Mouse (Mus musculus) CH12.LX (cell line): ENCODE measurements around the gene Rdm1. TPM values are rescaled to one million over a fixed set of nuclear protein-coding genes. Genes with fewer than 3 reads are reported as not detected.
A peak's percentile ranks its signal among the peaks of the same experiment; 100 is the strongest.

Source experiments
- DNase-seq: peaks from one replicate; pipeline ENCODE4 v3.0.0-alpha.2; 2013; ENCODE audit errors: extremely low read depth
- H3K27ac ChIP-seq: 2 replicates; pipeline ENCODE4 v1.5.1; 2012; ENCODE audit warnings: low read depth, mild to moderate bottlenecking, control low read depth, moderate library complexity; ENCODE audit not compliant: insufficient read depth
- H3K27me3 ChIP-seq: replicated peaks from 2 replicates; pipeline ENCODE3; 2012; ENCODE audit warnings: inconsistent platforms
- H3K36me3 ChIP-seq, 2 experiments: replicated peaks in 1 of 2; 2 replicates each; pipeline versions ENCODE3 to v1.6.1; 2012; ENCODE audit warnings: inconsistent platforms in 1 of 2, low read length in 1 of 2, mild to moderate bottlenecking in 1 of 2, mixed read lengths in 1 of 2, moderate library complexity in 1 of 2; ENCODE audit not compliant: control insufficient read depth in 1 of 2, insufficient read depth in 1 of 2
- H3K4me1 ChIP-seq, 2 experiments: 2 replicates each; pipeline ENCODE4 v1.6.1; 2012; ENCODE audit warnings: inconsistent platforms in 1 of 2, moderate library complexity in 1 of 2; ENCODE audit not compliant: insufficient read depth in 2 of 2, control insufficient read depth in 1 of 2
- H3K4me2 ChIP-seq: 2 replicates; pipeline ENCODE4 v1.6.1; 2012; ENCODE audit warnings: low read depth, mild to moderate bottlenecking, control low read depth; ENCODE audit not compliant: poor library complexity, insufficient read depth, severe bottlenecking
- H3K4me3 ChIP-seq, 3 experiments: fragments of 150-350 bp in 1 of 3; sonication (generic) in 1 of 3; replicated peaks in 1 of 3; 2 replicates each; pipeline versions ENCODE3 to v1.5.1; 2011 to 2012; ENCODE audit warnings: low read depth in 2 of 3, low read length in 2 of 3, mild to moderate bottlenecking in 2 of 3, moderate library complexity in 2 of 3, control low read depth in 1 of 3, improper control_type of control experiment in 1 of 3, inconsistent platforms in 1 of 3, mixed read lengths in 1 of 3; ENCODE audit not compliant: poor library complexity in 1 of 3
- H3K79me2 ChIP-seq: replicated peaks from 2 replicates; pipeline ENCODE4 v1.6.1; 2012; ENCODE audit warnings: mild to moderate bottlenecking, moderate library complexity; ENCODE audit not compliant: control insufficient read depth, poor library complexity, insufficient read depth, severe bottlenecking; ENCODE audit errors: extremely low read depth
- H3K9ac ChIP-seq: 2 replicates; pipeline ENCODE4 v1.6.1; 2012; ENCODE audit warnings: low read depth, mild to moderate bottlenecking, control low read depth, moderate library complexity; ENCODE audit not compliant: insufficient read depth
- H3K9me3 ChIP-seq: replicated peaks from 2 replicates; pipeline ENCODE3; 2012; ENCODE audit warnings: low read length, inconsistent platforms, mixed read lengths
- CHD1 ChIP-seq: IDR thresholded peaks from 2 replicates; pipeline ENCODE4 v1.6.1; 2012; ENCODE audit warnings: low read depth, low read length, improper control_type of control experiment, inconsistent platforms
- ETS1 ChIP-seq: conservative IDR thresholded peaks from 2 replicates; pipeline ENCODE4 v1.6.1; 2012; ENCODE audit warnings: low read depth, mild to moderate bottlenecking, inconsistent platforms, low read length, improper control_type of control experiment, moderate library complexity
- GABPA ChIP-seq: IDR thresholded peaks from 2 replicates; pipeline ENCODE4 v1.6.1; 2012; ENCODE audit warnings: low read depth, low read length, improper control_type of control experiment, inconsistent platforms; ENCODE audit not compliant: insufficient replicate concordance
- JUN ChIP-seq: IDR thresholded peaks from 2 replicates; pipeline ENCODE4 v1.6.1; 2011; ENCODE audit warnings: low read depth, mild to moderate bottlenecking, low read length, improper control_type of control experiment, moderate library complexity; ENCODE audit not compliant: insufficient read depth
- KAT2A ChIP-seq: IDR thresholded peaks from 2 replicates; pipeline ENCODE4 v1.6.1; 2012; ENCODE audit warnings: low read length, improper control_type of control experiment, inconsistent platforms; ENCODE audit not compliant: insufficient replicate concordance
- MAFK ChIP-seq: IDR thresholded peaks from 2 replicates; pipeline ENCODE4 v1.6.1; 2011; ENCODE audit warnings: low read length, improper control_type of control experiment; ENCODE audit not compliant: insufficient replicate concordance
- MAX ChIP-seq: IDR thresholded peaks from 2 replicates; pipeline ENCODE4 v1.6.1; 2011; ENCODE audit warnings: low read length, improper control_type of control experiment
- MEF2A ChIP-seq: IDR thresholded peaks from 2 replicates; pipeline ENCODE4 v1.6.1; 2014; ENCODE audit warnings: low read depth, mild to moderate bottlenecking, inconsistent platforms, low read length, improper control_type of control experiment, borderline replicate concordance
- MXI1 ChIP-seq: IDR thresholded peaks from 2 replicates; pipeline ENCODE4 v1.6.1; 2011; ENCODE audit warnings: mild to moderate bottlenecking, low read depth, low read length, improper control_type of control experiment
- MYC ChIP-seq: IDR thresholded peaks from 2 replicates; pipeline ENCODE4 v1.6.1; 2011; ENCODE audit warnings: low read depth, mild to moderate bottlenecking, improper control_type of control experiment, low read length
- NELFE ChIP-seq: IDR thresholded peaks from 2 replicates; pipeline ENCODE4 v1.6.1; 2011; ENCODE audit warnings: low read depth, low read length, improper control_type of control experiment
- POLR2A ChIP-seq: IDR thresholded peaks from 2 replicates; pipeline ENCODE4 v1.6.1; 2011; ENCODE audit warnings: low read depth, mild to moderate bottlenecking, improper control_type of control experiment, low read length
- POLR2AphosphoS2 ChIP-seq: IDR thresholded peaks from 2 replicates; pipeline ENCODE4 v1.6.1; 2011; ENCODE audit warnings: low read depth, low read length, improper control_type of control experiment
- TCF12 ChIP-seq: IDR thresholded peaks from 2 replicates; pipeline ENCODE4 v1.6.1; 2014; ENCODE audit warnings: low read depth, mild to moderate bottlenecking, inconsistent platforms, low read length, improper control_type of control experiment
- UBTF ChIP-seq: IDR thresholded peaks from 2 replicates; pipeline ENCODE4 v1.6.1; 2012; ENCODE audit warnings: low read depth, mild to moderate bottlenecking, inconsistent platforms, low read length, improper control_type of control experiment, moderate library complexity
- USF1 ChIP-seq: IDR thresholded peaks from 2 replicates; pipeline ENCODE4 v1.6.1; 2014; ENCODE audit warnings: low read depth, mild to moderate bottlenecking, inconsistent platforms, low read length, improper control_type of control experiment
- USF2 ChIP-seq: conservative IDR thresholded peaks from 2 replicates; pipeline ENCODE4 v1.6.1; 2011; ENCODE audit warnings: low read depth, low read length, improper control_type of control experiment
- ZMIZ1 ChIP-seq: IDR thresholded peaks from 2 replicates; pipeline ENCODE4 v1.6.1; 2012; ENCODE audit warnings: low read depth, mild to moderate bottlenecking, inconsistent platforms, low read length, improper control_type of control experiment
- dilution Hi-C: fragments of 300-500 bp; cut with MboI; formaldehyde crosslinking; loops from 2 replicates; pipeline ENCODE4 v1.14.3; 2020; ENCODE audit warnings: low sequenced_read_pairs; ENCODE audit not compliant: extremely low pct_unique_long_range_greater_than_20kb, extremely low pct_ligation_motif_present
- in situ Hi-C: fragments of 300-500 bp; cut with MboI; formaldehyde crosslinking; loops from 3 replicates; pipeline ENCODE4 v1.14.3; 2019; ENCODE audit warnings: low sequenced_read_pairs, low pct_ligation_motif_present, low pct_unique_long_range_greater_than_20kb, mixed read lengths
- polyA plus RNA-seq: library from polyadenylated mRNA; unstranded; fragments of >175 nt; gene quantifications from 2 replicates; pipeline ENCODE4 v1.2.1, GENCODE M21; 2012; ENCODE audit warnings: low read depth; ENCODE audit not compliant: insufficient read length
- total RNA-seq, 2 experiments: library from RNA; depleted of rRNA; stranded (reverse); fragments of 300-350 nt in 1 of 2; fragments of >200 nt in 1 of 2; gene quantifications; 2 replicates each; pipeline ENCODE4 v1.2.3; 2012 to 2014

The Rdm1 gene
- total and polyA plus RNA-seq, 3 experiments = 9.6 to 28.5 (median 19.2) TPM

DNA sequence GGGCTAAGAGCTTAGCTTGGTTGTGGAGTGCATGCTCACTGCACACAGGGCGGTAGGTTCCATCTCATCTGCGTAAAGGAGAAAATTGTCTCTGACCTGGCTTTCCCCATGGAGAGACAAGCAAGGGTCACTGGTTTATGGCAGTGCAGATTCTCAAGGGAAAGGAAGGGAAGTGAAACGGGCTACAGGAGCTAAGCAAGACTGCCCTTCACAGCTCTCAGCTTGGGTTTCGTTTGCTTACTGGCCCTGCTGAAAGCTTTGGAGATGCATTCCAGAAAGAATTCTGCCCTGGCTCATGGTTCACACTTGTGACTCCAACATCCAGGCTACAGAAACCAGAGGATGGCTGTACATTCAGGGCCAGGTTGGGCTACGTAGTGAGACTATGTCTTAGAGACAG lies 51.8 kb downstream of the Rdm1 start:
- H3K4me1 ChIP-seq = peaks cover 4 to 15% of the 10 kb centered on the region in 2 experiments; a peak in 3 of 4 replicates
- no peak overlapping the region for H3K4me2 ChIP-seq
- H3K36me3 ChIP-seq = no peaks in the 10 kb centered on the region
- no peak for TF ChIP-seq POLR2A
- H3K79me2 ChIP-seq = no peaks in the 10 kb centered on the region
- H3K27me3 ChIP-seq = peaks cover 12% of the 10 kb centered on the region
- no peak overlapping the region for H3K27ac ChIP-seq
- in situ Hi-C loops (no loop called here), dilution Hi-C loops (no loop called here)
- no peak overlapping the region for H3K9ac ChIP-seq
- no peak overlapping the region for H3K4me3 ChIP-seq
- DNase-seq = peak; percentile 17
- no peaks in the 10 kb centered on the region for H3K9me3 ChIP-seq

DNA sequence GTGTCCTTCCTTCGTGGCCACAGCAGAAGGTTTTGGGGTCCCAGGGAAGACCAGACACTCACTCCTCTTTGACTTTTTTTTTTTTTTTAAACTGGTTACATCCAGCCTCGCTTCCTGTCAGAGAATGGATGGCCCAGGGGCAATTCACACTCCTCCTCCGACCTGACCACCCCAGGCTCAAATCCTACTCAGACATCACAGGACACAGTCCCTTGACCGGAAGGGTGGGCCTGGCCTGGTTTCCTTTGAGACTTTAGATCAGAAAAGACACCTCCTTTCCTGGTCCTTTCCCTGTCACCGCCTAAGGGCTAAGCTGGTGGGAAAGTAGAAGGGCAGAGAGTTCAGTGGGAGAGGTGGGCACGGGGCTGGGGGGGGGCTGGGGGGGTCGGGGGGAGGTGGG lies 52.9 kb downstream of the Rdm1 start:
- Histone ChIP-seq H3K9ac (no peak overlapping the region), H3K4me3 (no peak overlapping the region), H3K4me2 (no peak overlapping the region), H3K4me1 (peaks cover 4 to 12% of the 10 kb centered on the region in 2 experiments; a peak in 3 of 4 replicates), H3K27me3 (peaks cover 18% of the 10 kb centered on the region), H3K36me3 (no peaks in the 10 kb centered on the region), H3K9me3 (no peaks in the 10 kb centered on the region), H3K79me2 (no peaks in the 10 kb centered on the region), H3K27ac (no peak overlapping the region)
- in situ Hi-C loops (no loop called here), dilution Hi-C loops (no loop called here)
- no peak for TF ChIP-seq MAX
- no peak for DNase-seq

DNA sequence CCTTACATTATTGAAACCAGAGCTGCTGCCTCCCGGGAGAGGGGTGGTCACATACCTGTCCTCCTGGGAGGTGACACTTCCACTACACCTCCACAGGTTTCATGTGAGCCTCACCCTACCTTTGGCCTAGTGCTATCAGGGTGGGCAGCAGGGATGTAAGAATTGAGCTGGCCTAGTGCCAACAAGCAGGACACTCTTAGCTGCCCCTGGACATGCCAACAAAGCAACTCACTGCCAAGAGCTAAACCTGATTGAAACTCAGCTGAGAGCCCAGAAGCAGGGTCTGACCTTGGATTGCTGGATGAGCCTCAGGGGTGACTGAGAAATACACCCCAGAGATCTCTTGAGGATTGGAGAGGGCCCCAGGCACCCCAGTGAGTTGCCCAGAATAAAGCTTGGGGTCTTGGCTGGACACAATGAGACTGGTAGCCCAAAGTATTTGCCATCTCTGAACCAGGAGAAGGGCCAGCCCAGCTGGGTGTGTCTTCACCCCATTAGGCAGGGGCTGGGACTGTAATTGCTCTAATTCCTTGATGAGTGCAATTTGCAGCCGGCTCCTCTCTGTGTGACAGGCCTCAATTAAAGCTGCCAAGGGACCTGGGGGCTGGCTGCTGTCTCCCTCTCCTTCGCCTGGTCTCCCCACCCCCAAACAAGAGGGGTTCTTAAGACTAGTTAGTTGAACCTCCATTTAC lies 53.8 kb downstream of the Rdm1 start:
- Histone ChIP-seq H3K9me3 (no peaks in the 10 kb centered on the region), H3K27ac (no peak overlapping the region), H3K4me1 (peaks cover 4 to 12% of the 10 kb centered on the region in 2 experiments; a peak in 3 of 4 replicates), H3K79me2 (no peaks in the 10 kb centered on the region), H3K4me3 (no peak overlapping the region), H3K27me3 (peaks cover 18% of the 10 kb centered on the region), H3K36me3 (no peaks in the 10 kb centered on the region), H3K4me2 (no peak overlapping the region), H3K9ac (no peak overlapping the region)
- no peak for TF ChIP-seq JUN
- no peak for TF ChIP-seq USF1
- TF ChIP-seq NELFE = no peak
- TF ChIP-seq CHD1 = no peak
- TF ChIP-seq GABPA = no peak
- TF ChIP-seq ETS1 = no peak
- TF ChIP-seq POLR2AphosphoS2 = no peak
- TF ChIP-seq TCF12 = no peak
- no peak for TF ChIP-seq POLR2A
- no peak for TF ChIP-seq UBTF
- TF ChIP-seq MAFK = no peak
- TF ChIP-seq MXI1 = no peak
- TF ChIP-seq MYC = no peak
- no peak for TF ChIP-seq MEF2A
- TF ChIP-seq USF2 = no peak
- no peak for TF ChIP-seq ZMIZ1
- TF ChIP-seq MAX = no peak
- no peak for TF ChIP-seq KAT2A
- no peak for DNase-seq
- dilution Hi-C loops = no loop called here
- in situ Hi-C loops = no loop called here
